Mouse (Mus musculus) intestine, postnatal 0 days (tissue): ENCODE results near the gene Pdlim1. TPM values are rescaled to one million over a fixed set of nuclear protein-coding genes. Genes with fewer than 3 reads are reported as not detected.
A peak's percentile ranks its signal among the peaks of the same experiment; 100 is the strongest.

Source experiments
- ATAC-seq: fragments of 200-750 bp; cut with Nextera tagmentation; 2 replicates; pipeline ENCODE4 v1.8.0; 2017; ENCODE audit warnings: mild to moderate bottlenecking, moderate TSS enrichment, moderate library complexity
- H3K27ac ChIP-seq: fragments of 300-500 bp; sonication (generic); 2 replicates; pipeline ENCODE4 v1.5.1; 2014; ENCODE audit warnings: mild to moderate bottlenecking, low read depth, low read length, moderate library complexity
- H3K27me3 ChIP-seq: fragments of 300-500 bp; sonication (generic); replicated peaks from 2 replicates; pipeline ENCODE4 v1.6.1; 2014; ENCODE audit warnings: low read length, mixed read lengths; ENCODE audit not compliant: control insufficient read depth, insufficient read depth
- H3K36me3 ChIP-seq: fragments of 300-500 bp; sonication (generic); 2 replicates; pipeline ENCODE4 v1.6.1; 2014; ENCODE audit warnings: mild to moderate bottlenecking, moderate library complexity; ENCODE audit not compliant: control insufficient read depth, insufficient read depth
- H3K4me1 ChIP-seq: fragments of 300-500 bp; sonication (generic); replicated peaks from 2 replicates; pipeline ENCODE4 v1.6.1; 2014; ENCODE audit warnings: antibody characterized with exemption, low read length, mixed read lengths; ENCODE audit not compliant: control insufficient read depth, insufficient read depth
- H3K4me2 ChIP-seq: fragments of 300-500 bp; sonication (generic); replicated peaks from 2 replicates; pipeline ENCODE4 v1.6.1; 2014; ENCODE audit warnings: low read depth, mild to moderate bottlenecking, moderate library complexity
- H3K4me3 ChIP-seq: fragments of 300-500 bp; sonication (generic); 2 replicates; pipeline ENCODE4 v1.5.1; 2014; ENCODE audit warnings: low read depth, low read length
- H3K9ac ChIP-seq: fragments of 300-500 bp; sonication (generic); 2 replicates; pipeline ENCODE4 v1.6.1; 2014; ENCODE audit warnings: mild to moderate bottlenecking, low read depth, low read length
- H3K9me3 ChIP-seq: fragments of 300-500 bp; sonication (generic); 2 replicates; pipeline ENCODE4 v1.6.1; 2016; ENCODE audit warnings: mixed run types; ENCODE audit not compliant: control insufficient read depth
- CTCF ChIP-seq: sonication (generic); IDR thresholded peaks from 2 replicates; pipeline ENCODE4 v1.5.1; 2016; ENCODE audit warnings: low read depth, mild to moderate bottlenecking, control low read depth, antibody characterized with exemption, moderate library complexity
- WGBS: fragments of 180-500 bp; shearing (Covaris S2); extraction: QIAGEN DNeasy Blood & Tissue Kit; methylation state at CpG from one replicate; pipeline ENCODE4 v1.1.7; 2014; 5-methylcytosine and 5-hydroxymethylcytosine counted together
- polyA plus RNA-seq: library from polyadenylated mRNA; unstranded; fragments of >200 nt; fragmentation: Nextera tagmentation; extraction: Ambion mirVana; gene quantifications from 2 replicates; pipeline ENCODE4 v1.2.1, GENCODE M21; 2015

Gene Pdlim1
- polyA plus RNA-seq, 1 experiment from 2014 or later, result 175 TPM

GRCm38 (mm10) chr19:40278372-40279023 is 6.9 kb upstream of the Pdlim1 start:
- TF ChIP-seq CTCF, result no peak
- Histone ChIP-seq H3K27me3 (no peaks in the 10 kb centered on the region), H3K4me3 (no peak overlapping the region), H3K4me1 (no peaks in the 10 kb centered on the region), H3K27ac (no peak overlapping the region), H3K4me2 (no peak overlapping the region), H3K36me3 (no peaks in the 10 kb centered on the region), H3K9me3 (no peaks in the 10 kb centered on the region), H3K9ac (no peak overlapping the region)
- 76% methylated on average over 8 of the region's 8 CpGs for WGBS
- no peak for ATAC-seq

GRCm38 (mm10) chr19:40277494-40277893 is 5.9 kb upstream of the Pdlim1 start:
- no peaks in the 10 kb centered on the region for H3K36me3 ChIP-seq
- H3K4me2 ChIP-seq, result no peak overlapping the region
- 85% methylated on average over 8 of the region's 8 CpGs for WGBS
- H3K4me3 ChIP-seq, result no peak overlapping the region
- H3K27ac ChIP-seq, result no peak overlapping the region
- H3K9ac ChIP-seq, result no peak overlapping the region
- no peaks in the 10 kb centered on the region for H3K4me1 ChIP-seq
- no peak for ATAC-seq
- no peaks in the 10 kb centered on the region for H3K9me3 ChIP-seq
- H3K27me3 ChIP-seq, result no peaks in the 10 kb centered on the region
- TF ChIP-seq CTCF, result no peak

GRCm38 (mm10) chr19:40275401-40276188 is 4.0 kb upstream of the Pdlim1 start:
- Histone ChIP-seq H3K27me3 (no peaks in the 10 kb centered on the region), H3K4me1 (no peaks in the 10 kb centered on the region), H3K36me3 (no peaks in the 10 kb centered on the region), H3K4me3 (no peak overlapping the region), H3K4me2 (no peak overlapping the region), H3K9ac (no peak overlapping the region), H3K27ac (no peak overlapping the region), H3K9me3 (no peaks in the 10 kb centered on the region)
- WGBS, result 90% methylated on average over 14 of the region's 14 CpGs
- no peak for TF ChIP-seq CTCF
- no peak for ATAC-seq

- 61% methylated on average over 13 of the region's 13 CpGs for WGBS
- TF ChIP-seq CTCF, result no peak
- no peaks in the 10 kb centered on the region for H3K9me3 ChIP-seq
These were observed 1.0 kb upstream of the Pdlim1 start for GRCm38 (mm10) chr19:40272674-40273073.

GRCm38 (mm10) chr19:40270351-40271307 is 1.0 kb downstream of the Pdlim1 start:
- Histone ChIP-seq H3K9ac (peak overlapping the region; percentile 72), H3K27ac (peak overlapping the region; percentile 82), H3K9me3 (no peaks in the 10 kb centered on the region), H3K4me2 (peak overlapping the region; percentile 90), H3K36me3 (no peaks in the 10 kb centered on the region), H3K4me3 (peak overlapping the region; percentile 87), H3K4me1 (peaks cover 12% of the 10 kb centered on the region), H3K27me3 (no peaks in the 10 kb centered on the region)
- no peak for TF ChIP-seq CTCF
- peak; percentile 57 for ATAC-seq
- WGBS, result 9% methylated on average over 63 of the region's 63 CpGs

More at GRCm38 (mm10) chr19:40272674-40273073, 1.0 kb upstream of the Pdlim1 start:
- no peak overlapping the region for H3K27ac ChIP-seq
- H3K4me2 ChIP-seq, result no peak overlapping the region
- H3K36me3 ChIP-seq, result no peaks in the 10 kb centered on the region
- no peak for ATAC-seq
- no peak overlapping the region for H3K9ac ChIP-seq
- peaks cover 7% of the 10 kb centered on the region for H3K4me1 ChIP-seq
- no peak overlapping the region for H3K4me3 ChIP-seq
- no peaks in the 10 kb centered on the region for H3K27me3 ChIP-seq
